Mouse (Mus musculus) hindbrain, embryonic 10.5 days (tissue): Measurements from ENCODE around the gene Samhd1. TPM values are rescaled to one million over a fixed set of nuclear protein-coding genes. Genes with fewer than 3 reads are reported as not detected.
A peak's percentile ranks its signal among the peaks of the same experiment; 100 is the strongest.

Experiments used
- DNase-seq: peaks from one replicate; pipeline ENCODE4 v3.0.0-alpha.2; 2017; ENCODE audit warnings: low spot score
- H3K27ac ChIP-seq: fragments of 300-500 bp; sonication (generic); 2 replicates; pipeline ENCODE4 v1.5.1; 2016; ENCODE audit warnings: mild to moderate bottlenecking, moderate library complexity
- H3K27me3 ChIP-seq: fragments of 300-500 bp; sonication (generic); 2 replicates; pipeline ENCODE4 v1.6.1; 2016; ENCODE audit warnings: mild to moderate bottlenecking; ENCODE audit not compliant: poor library complexity, insufficient read depth, severe bottlenecking
- H3K36me3 ChIP-seq: fragments of 300-500 bp; sonication (generic); 2 replicates; pipeline ENCODE4 v1.6.1; 2016; ENCODE audit warnings: mild to moderate bottlenecking, moderate library complexity
- H3K4me1 ChIP-seq: fragments of 300-500 bp; sonication (generic); replicated peaks from 2 replicates; pipeline ENCODE4 v1.6.1; 2016; ENCODE audit warnings: mild to moderate bottlenecking
- H3K4me3 ChIP-seq: fragments of 300-500 bp; sonication (generic); 2 replicates; pipeline ENCODE4 v1.5.1; 2016; ENCODE audit warnings: mild to moderate bottlenecking, moderate library complexity
- H3K9me3 ChIP-seq: fragments of 300-500 bp; sonication (generic); 2 replicates; pipeline ENCODE4 v1.6.1; 2016; ENCODE audit warnings: mild to moderate bottlenecking, moderate library complexity
- WGBS: fragments of 180-500 bp; shearing (Covaris S2); methylation state at CpG from one replicate; pipeline ENCODE4 v1.1.7; 2016; 5-methylcytosine and 5-hydroxymethylcytosine counted together
- polyA plus RNA-seq: library from polyadenylated mRNA; unstranded; fragments of >200 nt; fragmentation: Nextera tagmentation; extraction: Ambion mirVana; gene quantifications from 2 replicates; pipeline ENCODE4 v1.2.1, GENCODE M21; 2016

The Samhd1 gene
- polyA plus RNA-seq, 1 experiment from 2014 or later = 18.8 TPM

DNA sequence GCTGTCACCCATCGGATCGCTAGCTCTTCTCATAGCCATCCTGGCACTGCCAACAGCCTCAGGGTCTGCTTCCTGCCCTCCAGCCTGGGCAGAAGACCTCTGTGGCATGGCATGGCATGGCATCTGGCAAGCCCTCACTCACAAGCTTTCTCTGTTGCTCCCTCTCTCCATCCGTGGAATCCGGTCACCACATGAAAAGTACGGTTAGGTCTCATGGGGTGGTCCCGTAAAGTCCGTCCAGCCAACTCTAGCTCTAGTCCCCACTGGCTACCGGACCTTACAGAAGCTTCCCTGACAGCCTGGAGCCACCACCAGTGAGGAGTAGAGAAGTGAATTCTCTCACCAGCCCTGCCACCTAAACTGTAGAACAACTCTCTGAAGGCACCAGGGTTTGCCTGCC lies 53.7 kb downstream of the Samhd1 start:
- Histone ChIP-seq H3K36me3 (peaks cover 10% of the 10 kb centered on the region), H3K27ac (no peak overlapping the region), H3K4me3 (no peak overlapping the region), H3K4me1 (peaks cover 52% of the 10 kb centered on the region), H3K27me3 (no peaks in the 10 kb centered on the region; the same call in 1 of the 2 replicates), H3K9me3 (no peaks in the 10 kb centered on the region)
- 92% methylated on average over 8 of the region's 8 CpGs for WGBS
- DNase-seq = no peak

GRCm38 (mm10) chr2:157079701-157080180 lies 55.3 kb downstream of the Samhd1 start:
- peaks cover 25% of the 10 kb centered on the region for H3K36me3 ChIP-seq
- H3K4me1 ChIP-seq = peaks cover 60% of the 10 kb centered on the region
- peak overlapping the region; percentile 99 for H3K27ac ChIP-seq
- WGBS = 7% methylated on average over 16 of the region's 16 CpGs
- H3K27me3 ChIP-seq = no peaks in the 10 kb centered on the region; the same call in 1 of the 2 replicates
- H3K9me3 ChIP-seq = no peaks in the 10 kb centered on the region
- peak overlapping the region; percentile 97 for H3K4me3 ChIP-seq
- no peak for DNase-seq

DNA sequence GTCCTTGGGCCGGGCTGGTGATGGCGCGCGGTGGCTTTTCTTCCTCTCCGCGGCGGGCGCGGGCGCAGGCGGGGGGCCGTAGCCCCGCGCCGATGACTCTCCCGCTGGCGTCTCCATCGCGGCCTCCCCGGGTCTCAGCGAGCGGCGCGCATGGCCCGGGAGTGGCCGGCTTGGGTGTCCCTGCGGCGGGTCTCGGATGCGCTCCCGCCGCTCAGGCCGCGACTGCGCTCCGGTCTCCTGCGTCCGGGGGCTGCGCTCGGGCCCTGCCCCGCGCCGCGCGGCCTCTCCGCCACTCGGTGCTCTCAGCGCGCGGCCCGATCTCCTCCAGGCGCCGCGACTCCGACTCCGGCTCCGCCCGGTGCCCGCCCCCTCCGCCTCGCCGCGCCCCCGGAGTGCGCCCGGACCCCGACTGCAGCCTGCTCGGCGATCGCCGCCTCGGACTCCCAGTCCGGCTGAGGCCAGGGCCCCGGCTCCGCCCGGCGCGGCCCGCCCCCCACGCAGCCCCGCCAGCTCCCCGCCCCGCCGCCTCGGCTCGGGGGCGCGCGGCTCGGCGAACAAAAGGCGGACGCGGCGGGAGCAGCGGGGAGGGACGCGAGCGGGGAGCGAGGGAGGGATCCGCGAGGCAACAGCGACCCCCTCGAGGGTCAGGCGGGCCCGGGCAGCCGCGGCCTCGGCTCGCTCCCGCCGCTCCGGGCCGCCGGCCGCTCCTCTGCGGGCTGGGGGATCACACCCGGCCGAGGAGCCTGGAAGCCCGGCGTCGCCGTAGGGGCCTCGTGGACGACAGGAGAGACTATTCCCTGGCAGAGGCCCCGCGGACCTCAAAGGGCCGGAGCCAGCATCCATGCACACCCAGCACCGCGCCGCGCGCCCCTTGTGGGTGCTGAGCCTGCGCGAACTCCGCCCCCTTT lies 56.0 kb downstream of the Samhd1 start, which contains the start of gene Soga1:
TSS of gene Soga1 (minus strand) at position 462 of the 908 bp plus-strand sequence.
- Histone ChIP-seq H3K9me3 (no peaks in the 10 kb centered on the region), H3K4me1 (peaks cover 67% of the 10 kb centered on the region)

DNA sequence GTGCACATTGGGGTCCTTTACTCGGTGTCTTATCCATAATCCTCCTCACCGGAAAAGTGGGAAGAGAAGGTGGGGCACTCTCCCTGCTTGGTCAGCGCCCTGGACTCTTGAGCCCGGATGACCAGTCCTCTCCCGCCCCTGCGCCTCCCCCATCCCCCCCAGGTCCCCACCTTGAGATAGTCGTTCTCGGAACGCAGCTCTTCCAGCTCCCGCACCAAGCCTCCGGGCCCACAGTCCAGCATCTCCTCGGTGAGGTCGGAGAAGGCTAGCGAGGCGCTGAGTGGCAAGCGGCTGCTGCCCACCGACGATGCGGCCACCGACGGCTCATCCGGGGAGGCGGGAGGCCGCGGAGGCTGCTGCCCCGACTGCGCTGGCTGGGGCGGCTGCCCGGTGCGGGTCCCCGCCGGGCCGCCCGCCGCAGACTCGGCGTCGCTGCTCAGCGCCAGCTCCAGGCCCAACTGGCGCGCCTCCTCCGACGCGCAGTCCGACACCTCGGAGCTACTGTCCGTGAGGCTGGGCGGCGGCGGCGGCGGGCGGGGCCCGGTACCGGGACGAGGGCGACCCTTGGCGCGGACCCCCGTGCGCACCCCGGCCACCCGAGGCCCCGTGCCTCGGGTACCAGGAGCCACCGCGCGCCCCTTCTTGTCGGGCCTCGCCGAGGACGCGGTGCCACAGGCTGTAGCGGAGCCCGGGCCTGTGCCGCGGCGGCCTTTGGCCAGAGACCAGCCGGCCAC lies 56.8 kb downstream of the Samhd1 start:
- peak overlapping the region; percentile 97 for H3K4me3 ChIP-seq
- DNase-seq = peak; percentile 38
- H3K36me3 ChIP-seq = peaks cover 38% of the 10 kb centered on the region
- no peaks in the 10 kb centered on the region; the same call in 1 of the 2 replicates for H3K27me3 ChIP-seq
- peaks cover 75% of the 10 kb centered on the region for H3K4me1 ChIP-seq
- no peaks in the 10 kb centered on the region for H3K9me3 ChIP-seq
- H3K27ac ChIP-seq = peak overlapping the region; percentile 99
- under 1% methylated on average over 79 of the region's 79 CpGs for WGBS

More for the DNA sequence above, 56.0 kb downstream of the Samhd1 start, which contains the start of gene Soga1:
- H3K4me3 ChIP-seq = peak within 1 kb of the TSS; percentile 97
- H3K27ac ChIP-seq = peak within 1 kb of the TSS; percentile 99
- no peaks in the 10 kb centered on the region; the same call in 1 of the 2 replicates for H3K27me3 ChIP-seq
- DNase-seq = peak; percentile 88
- WGBS = under 1% methylated on average over 135 of the region's 136 CpGs
- H3K36me3 ChIP-seq = peaks cover 30% of the 10 kb centered on the region

GRCm38 (mm10) chr2:157077641-157078058 lies 57.4 kb downstream of the Samhd1 start:
- under 1% methylated on average over 15 of the region's 15 CpGs for WGBS
- Histone ChIP-seq H3K36me3 (peaks cover 44% of the 10 kb centered on the region), H3K9me3 (no peaks in the 10 kb centered on the region), H3K27ac (peak overlapping the region; percentile 99), H3K4me3 (peak overlapping the region; percentile 97), H3K27me3 (no peaks in the 10 kb centered on the region; the same call in 1 of the 2 replicates), H3K4me1 (peaks cover 79% of the 10 kb centered on the region)
- DNase-seq = peak; percentile 63

DNA sequence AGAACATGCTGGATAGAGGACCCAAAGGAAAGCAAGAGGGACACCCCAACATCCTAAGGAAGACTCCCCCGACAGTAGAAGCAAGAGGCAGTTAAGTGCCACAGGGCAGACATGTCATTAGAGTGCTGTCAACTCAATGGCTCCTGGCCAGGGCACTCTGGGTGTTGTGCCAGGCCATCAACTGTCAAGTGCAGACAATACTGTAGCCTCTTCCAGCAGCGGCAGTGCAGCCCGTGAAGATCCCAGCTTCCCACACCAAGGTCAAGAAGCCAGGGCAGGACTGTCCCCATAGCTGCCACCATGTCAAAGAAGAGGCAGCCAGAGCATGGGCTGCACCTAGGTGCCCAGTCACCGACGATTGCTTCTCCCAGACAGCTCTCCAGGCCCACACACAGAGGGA lies 57.9 kb downstream of the Samhd1 start:
- H3K4me1 ChIP-seq = peaks cover 79% of the 10 kb centered on the region
- H3K9me3 ChIP-seq = no peaks in the 10 kb centered on the region
- 34% methylated on average over 5 of the region's 5 CpGs for WGBS
- H3K36me3 ChIP-seq = peaks cover 49% of the 10 kb centered on the region
- peak overlapping the region; percentile 97 for H3K4me3 ChIP-seq
- H3K27ac ChIP-seq = peak overlapping the region; percentile 99
- no peaks in the 10 kb centered on the region; the same call in 1 of the 2 replicates for H3K27me3 ChIP-seq
- DNase-seq = no peak

DNA sequence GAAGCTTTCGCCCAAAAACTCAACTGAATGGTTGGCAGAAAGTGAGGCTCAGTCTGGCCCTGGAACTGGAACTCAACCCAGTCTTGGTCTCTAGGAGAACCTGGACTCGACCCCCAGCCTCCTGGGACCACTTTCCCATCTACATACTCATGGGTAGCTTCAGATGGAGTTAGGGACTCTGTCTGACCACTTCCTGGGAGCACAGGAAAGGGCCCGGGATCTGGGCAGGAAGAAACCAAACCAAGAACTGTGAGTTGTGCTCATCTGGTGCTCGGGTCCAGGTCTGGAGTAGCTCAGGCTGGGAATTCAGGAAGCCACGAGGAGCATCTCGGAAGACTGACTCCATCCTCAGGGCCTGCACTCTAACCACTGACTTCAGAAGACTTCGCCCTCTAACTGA lies 58.5 kb downstream of the Samhd1 start:
- H3K27ac ChIP-seq = 0 out of 2 replicates have a peak overlapping the region, but pooled peaks have one; percentile 99
- H3K9me3 ChIP-seq = no peaks in the 10 kb centered on the region
- H3K27me3 ChIP-seq = no peaks in the 10 kb centered on the region; the same call in 1 of the 2 replicates
- 90% methylated on average over 7 of the region's 7 CpGs for WGBS
- DNase-seq = no peak
- peaks cover 54% of the 10 kb centered on the region for H3K36me3 ChIP-seq
- H3K4me3 ChIP-seq = peak overlapping the region; percentile 97
- H3K4me1 ChIP-seq = peaks cover 79% of the 10 kb centered on the region

- DNase-seq = no peak
- H3K27ac ChIP-seq = 0 out of 2 replicates have a peak overlapping the region, but pooled peaks have one; percentile 35
- WGBS = 72% methylated on average over 3 of the region's 3 CpGs
- H3K9me3 ChIP-seq = no peaks in the 10 kb centered on the region
- peak overlapping the region; percentile 97 for H3K4me3 ChIP-seq
- H3K36me3 ChIP-seq = peaks cover 60% of the 10 kb centered on the region
- peaks cover 88% of the 10 kb centered on the region for H3K4me1 ChIP-seq
- H3K27me3 ChIP-seq = no peaks in the 10 kb centered on the region; the same call in 1 of the 2 replicates
These were observed 59.4 kb downstream of the Samhd1 start for GRCm38 (mm10) chr2:157075685-157076084.

DNA sequence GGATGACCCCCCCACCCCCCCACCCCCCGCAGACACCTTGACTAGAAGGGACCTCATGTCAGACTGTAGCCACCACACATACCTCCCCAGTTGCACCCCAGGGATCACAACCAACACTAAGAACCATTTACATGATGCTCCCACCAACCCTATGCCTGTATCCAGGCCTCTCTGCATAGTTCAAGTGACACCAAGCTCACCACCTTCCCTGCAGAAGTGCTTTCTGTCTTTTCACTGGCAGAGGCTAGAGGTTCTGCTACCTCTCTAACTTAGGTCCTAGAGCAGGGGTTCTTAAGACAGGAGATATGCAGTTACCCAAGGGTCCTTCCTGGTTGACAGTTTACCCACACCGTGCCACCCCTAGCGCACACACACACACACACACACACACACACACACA lies 59.8 kb downstream of the Samhd1 start:
- peak overlapping the region; percentile 97 for H3K4me3 ChIP-seq
- no peaks in the 10 kb centered on the region; the same call in 1 of the 2 replicates for H3K27me3 ChIP-seq
- peak overlapping the region; percentile 31; the same call in 1 of the 2 replicates for H3K27ac ChIP-seq
- H3K4me1 ChIP-seq = peaks cover 92% of the 10 kb centered on the region
- H3K36me3 ChIP-seq = peaks cover 65% of the 10 kb centered on the region
- DNase-seq = no peak
- 90% methylated on average over 3 of the region's 3 CpGs for WGBS
- H3K9me3 ChIP-seq = no peaks in the 10 kb centered on the region

DNA sequence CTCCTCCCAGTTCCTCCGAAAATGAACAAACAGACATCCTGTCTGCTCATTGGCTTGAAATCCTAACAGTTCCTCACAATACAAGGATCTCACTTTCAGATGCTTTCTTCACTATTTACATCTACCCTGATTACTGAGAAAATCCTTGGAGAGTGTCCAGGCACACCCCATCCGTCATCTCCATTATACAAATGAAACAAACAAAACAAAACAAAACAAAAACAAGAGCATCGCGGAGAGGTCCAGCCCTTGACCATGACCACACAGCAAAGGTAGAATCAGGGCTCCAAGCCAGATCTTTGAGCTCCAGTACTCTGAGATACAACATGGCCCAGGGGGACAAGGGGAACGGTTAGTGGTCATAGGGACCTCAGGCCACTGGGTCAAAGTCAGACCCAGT lies 60.3 kb downstream of the Samhd1 start:
- DNase-seq = no peak
- H3K27ac ChIP-seq = no peak overlapping the region
- H3K9me3 ChIP-seq = no peaks in the 10 kb centered on the region
- H3K4me3 ChIP-seq = peak overlapping the region; percentile 97; the same call in 1 of the 2 replicates
- no peaks in the 10 kb centered on the region for H3K27me3 ChIP-seq
- H3K4me1 ChIP-seq = peaks cover 92% of the 10 kb centered on the region
- 86% methylated on average over 5 of the region's 5 CpGs for WGBS
- H3K36me3 ChIP-seq = peaks cover 69% of the 10 kb centered on the region

DNA sequence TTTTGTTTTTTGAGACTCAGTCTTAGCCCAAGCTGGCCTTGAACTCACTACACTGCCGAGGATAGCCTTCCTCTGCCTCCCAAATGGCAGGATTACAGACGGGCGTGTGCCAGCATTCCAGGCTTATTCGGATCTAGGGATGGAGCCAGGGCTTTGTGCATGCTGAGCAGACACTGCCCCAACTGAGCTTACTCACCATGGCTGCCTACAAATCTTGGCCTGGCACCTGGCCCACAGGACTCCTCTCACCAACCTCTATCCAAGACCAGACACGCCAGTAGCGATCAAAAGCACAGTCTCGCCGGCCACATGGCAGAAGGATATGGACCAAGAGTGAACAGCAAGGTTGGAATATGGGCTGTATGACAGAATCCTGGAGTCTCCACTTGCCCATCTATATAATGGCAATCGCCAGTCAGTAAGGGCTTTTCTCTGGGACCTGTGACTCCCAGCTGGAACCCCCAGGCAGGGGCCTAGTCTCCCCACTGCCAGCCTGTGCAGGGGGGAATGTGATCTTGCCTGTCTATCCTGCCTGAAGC lies 60.8 kb downstream of the Samhd1 start:
- Histone ChIP-seq H3K27ac (no peak overlapping the region), H3K36me3 (peaks cover 74% of the 10 kb centered on the region), H3K27me3 (no peaks in the 10 kb centered on the region), H3K4me3 (no peak overlapping the region), H3K9me3 (no peaks in the 10 kb centered on the region), H3K4me1 (peaks cover 92% of the 10 kb centered on the region)
- 87% methylated on average over 9 of the region's 9 CpGs for WGBS
- no peak for DNase-seq
